Mouse (Mus musculus) heart, embryonic 14.5 days (tissue): ENCODE data around the gene Rpn1. TPM values are rescaled to one million over a fixed set of nuclear protein-coding genes. Genes with fewer than 3 reads are reported as not detected.
A peak's percentile ranks its signal among the peaks of the same experiment; 100 is the strongest.

Experiments used
- ATAC-seq: fragments of 200-750 bp; cut with Nextera tagmentation; 2 replicates; pipeline ENCODE4 v1.8.0; 2017; ENCODE audit warnings: low read depth, moderate TSS enrichment; ENCODE audit not compliant: insufficient number of reproducible peaks, insufficient read depth, low FRiP score
- H3K27ac ChIP-seq, 2 experiments: fragments of 200-500 bp in 1 of 2; fragments of 300-500 bp in 1 of 2; sonication (generic) in 1 of 2; replicated peaks in 1 of 2; 2 replicates each; pipeline ENCODE4 v1.5.1; 2012 to 2014; ENCODE audit warnings: low read depth in 2 of 2, low read length in 2 of 2, control low read depth in 1 of 2, mild to moderate bottlenecking in 1 of 2, mixed read lengths in 1 of 2; ENCODE audit not compliant: control insufficient read depth in 1 of 2, insufficient read depth in 1 of 2
- H3K27me3 ChIP-seq: fragments of 300-500 bp; sonication (generic); 2 replicates; pipeline ENCODE4 v1.6.1; 2014; ENCODE audit warnings: mild to moderate bottlenecking, low read length, control low read depth; ENCODE audit not compliant: control insufficient read depth, insufficient read depth
- H3K36me3 ChIP-seq: fragments of 300-500 bp; sonication (generic); 2 replicates; pipeline ENCODE4 v1.6.1; 2014; ENCODE audit warnings: mild to moderate bottlenecking, control low read depth, low read length, mixed read lengths; ENCODE audit not compliant: control insufficient read depth, insufficient read depth
- H3K4me1 ChIP-seq, 2 experiments: fragments of 200-500 bp in 1 of 2; fragments of 300-500 bp in 1 of 2; sonication (generic) in 1 of 2; 2 replicates each; pipeline ENCODE4 v1.6.1; 2012 to 2014; ENCODE audit warnings: low read length in 2 of 2, control low read depth in 1 of 2, mixed read lengths in 1 of 2; ENCODE audit not compliant: control insufficient read depth in 2 of 2, insufficient read depth in 2 of 2
- H3K4me2 ChIP-seq: fragments of 300-500 bp; sonication (generic); 2 replicates; pipeline ENCODE4 v1.6.1; 2014; ENCODE audit warnings: mild to moderate bottlenecking, low read length
- H3K4me3 ChIP-seq, 2 experiments: fragments of 200-500 bp in 1 of 2; fragments of 300-500 bp in 1 of 2; sonication (generic) in 1 of 2; 2 replicates each; pipeline ENCODE4 v1.5.1; 2012 to 2014; ENCODE audit warnings: low read length in 2 of 2, mild to moderate bottlenecking in 2 of 2, control low read depth in 1 of 2, low read depth in 1 of 2, moderate library complexity in 1 of 2; ENCODE audit not compliant: control insufficient read depth in 1 of 2, insufficient read depth in 1 of 2
- H3K9ac ChIP-seq: fragments of 300-500 bp; sonication (generic); 2 replicates; pipeline ENCODE4 v1.6.1; 2014; ENCODE audit warnings: mild to moderate bottlenecking, low read length
- H3K9me3 ChIP-seq: fragments of 300-500 bp; sonication (generic); 2 replicates; pipeline ENCODE4 v1.6.1; 2016; ENCODE audit warnings: low read length, control low read depth; ENCODE audit not compliant: control insufficient read depth
- WGBS: fragments of 180-500 bp; shearing (Covaris S2); extraction: QIAGEN DNeasy Blood & Tissue Kit; methylation state at CpG from one replicate; pipeline ENCODE4 v1.1.7; 2014; 5-methylcytosine and 5-hydroxymethylcytosine counted together
- polyA plus RNA-seq: library from polyadenylated mRNA; unstranded; fragments of >200 nt; fragmentation: Nextera tagmentation; extraction: Ambion mirVana; gene quantifications from 2 replicates; pipeline ENCODE4 v1.2.1, GENCODE M21; 2014

Rpn1 gene
- polyA plus RNA-seq, 1 experiment from 2014 or later, result 180 TPM

- Histone ChIP-seq H3K27me3 (no peaks in the 10 kb centered on the region; the same call in 1 of the 2 replicates), H3K27ac (no peak overlapping the region), H3K4me1 (peaks cover 14 to 15% of the 10 kb centered on the region in 2 experiments), H3K9me3 (no peaks in the 10 kb centered on the region), H3K36me3 (no peaks in the 10 kb centered on the region), H3K9ac (no peak overlapping the region), H3K4me2 (no peak overlapping the region), H3K4me3 (no peak overlapping the region)
- no peak; the same call in 1 of the 2 replicates for ATAC-seq
- WGBS, result 38% methylated on average over 7 of the region's 7 CpGs
These were observed 28.9 kb downstream of the Rpn1 start for GRCm38 (mm10) chr6:88113139-88113538.

- Histone ChIP-seq H3K27me3 (no peaks in the 10 kb centered on the region; the same call in 1 of the 2 replicates), H3K36me3 (no peaks in the 10 kb centered on the region), H3K9ac (no peak overlapping the region), H3K4me3 (no peak overlapping the region), H3K4me1 (peaks cover 14 to 15% of the 10 kb centered on the region in 2 experiments), H3K4me2 (no peak overlapping the region), H3K9me3 (no peaks in the 10 kb centered on the region), H3K27ac (no peak overlapping the region)
- 76% methylated on average over 5 of the region's 5 CpGs for WGBS
- no peak for ATAC-seq
These were observed 30.1 kb downstream of the Rpn1 start for GRCm38 (mm10) chr6:88114414-88114813.

GRCm38 (mm10) chr6:88116347-88117183 is 32.3 kb downstream of the Rpn1 start:
- Histone ChIP-seq H3K27me3 (peaks cover 4% of the 10 kb centered on the region), H3K9me3 (no peaks in the 10 kb centered on the region), H3K4me3 (no peak overlapping the region), H3K4me2 (no peak overlapping the region), H3K9ac (no peak overlapping the region), H3K36me3 (no peaks in the 10 kb centered on the region), H3K4me1 (peaks cover 14 to 15% of the 10 kb centered on the region in 2 experiments), H3K27ac (no peak overlapping the region)
- ATAC-seq, result peak; percentile 28
- WGBS, result 52% methylated on average over 21 of the region's 21 CpGs

GRCm38 (mm10) chr6:88117184-88117575 is 32.9 kb downstream of the Rpn1 start:
- Histone ChIP-seq H3K9ac (no peak overlapping the region), H3K27ac (no peak overlapping the region), H3K27me3 (peaks cover 4% of the 10 kb centered on the region), H3K4me2 (no peak overlapping the region), H3K4me3 (no peak overlapping the region), H3K4me1 (peaks cover 14 to 15% of the 10 kb centered on the region in 2 experiments), H3K36me3 (no peaks in the 10 kb centered on the region), H3K9me3 (no peaks in the 10 kb centered on the region)
- ATAC-seq, result no peak
- 84% methylated on average over 10 of the region's 10 CpGs for WGBS

GRCm38 (mm10) chr6:88119309-88119708 is 35.0 kb downstream of the Rpn1 start:
- H3K9ac ChIP-seq, result no peak overlapping the region
- no peak overlapping the region for H3K27ac ChIP-seq
- no peak overlapping the region for H3K4me2 ChIP-seq
- H3K4me3 ChIP-seq, result no peak overlapping the region
- WGBS, result 72% methylated on average over 5 of the region's 5 CpGs
- no peak for ATAC-seq
- peaks cover 14 to 18% of the 10 kb centered on the region in 2 experiments for H3K4me1 ChIP-seq
- H3K27me3 ChIP-seq, result peaks cover 4% of the 10 kb centered on the region
- no peaks in the 10 kb centered on the region for H3K9me3 ChIP-seq
- no peaks in the 10 kb centered on the region for H3K36me3 ChIP-seq

GRCm38 (mm10) chr6:88120813-88121212 is 36.5 kb downstream of the Rpn1 start:
- no peak overlapping the region for H3K4me2 ChIP-seq
- peaks cover 14 to 19% of the 10 kb centered on the region in 2 experiments for H3K4me1 ChIP-seq
- no peaks in the 10 kb centered on the region for H3K9me3 ChIP-seq
- no peak overlapping the region for H3K9ac ChIP-seq
- peaks cover 8% of the 10 kb centered on the region for H3K27me3 ChIP-seq
- H3K36me3 ChIP-seq, result no peaks in the 10 kb centered on the region
- no peak overlapping the region for H3K4me3 ChIP-seq
- WGBS, result 84% methylated on average over 7 of the region's 7 CpGs
- H3K27ac ChIP-seq, result no peak overlapping the region
- ATAC-seq, result no peak

- H3K27me3 ChIP-seq, result peaks cover 17% of the 10 kb centered on the region
- ATAC-seq, result no peak; the same call in 1 of the 2 replicates
- H3K4me2 ChIP-seq, result no peak overlapping the region
- no peaks in the 10 kb centered on the region for H3K36me3 ChIP-seq
- WGBS, result 78% methylated on average over 2 of the region's 2 CpGs
- no peaks in the 10 kb centered on the region for H3K9me3 ChIP-seq
- H3K4me1 ChIP-seq, result peaks cover 8 to 11% of the 10 kb centered on the region in 2 experiments; a peak in 3 of 4 replicates
- H3K9ac ChIP-seq, result no peak overlapping the region
- no peak overlapping the region for H3K27ac ChIP-seq
- no peak overlapping the region for H3K4me3 ChIP-seq
These were observed 37.5 kb downstream of the Rpn1 start for GRCm38 (mm10) chr6:88121781-88122180.
